Mouse (Mus musculus) adrenal gland, postnatal 25 days (tissue): Measurements from ENCODE around the gene Upk1b. TPM values are rescaled to one million over a fixed set of nuclear protein-coding genes. Genes with fewer than 3 reads are reported as not detected.
A peak's percentile ranks its signal among the peaks of the same experiment; 100 is the strongest.

Experiments used
- DNase-seq: peaks from one replicate; pipeline ENCODE4 v3.0.0; 2021; ENCODE audit warnings: mixed read lengths
- total RNA-seq: library from RNA; stranded (reverse); gene quantifications from 2 replicates; pipeline ENCODE4 v1.2.3, GENCODE M21; 2021

The Upk1b gene
- total RNA-seq, 1 experiment from 2014 or later, result 0.70 TPM

DNA sequence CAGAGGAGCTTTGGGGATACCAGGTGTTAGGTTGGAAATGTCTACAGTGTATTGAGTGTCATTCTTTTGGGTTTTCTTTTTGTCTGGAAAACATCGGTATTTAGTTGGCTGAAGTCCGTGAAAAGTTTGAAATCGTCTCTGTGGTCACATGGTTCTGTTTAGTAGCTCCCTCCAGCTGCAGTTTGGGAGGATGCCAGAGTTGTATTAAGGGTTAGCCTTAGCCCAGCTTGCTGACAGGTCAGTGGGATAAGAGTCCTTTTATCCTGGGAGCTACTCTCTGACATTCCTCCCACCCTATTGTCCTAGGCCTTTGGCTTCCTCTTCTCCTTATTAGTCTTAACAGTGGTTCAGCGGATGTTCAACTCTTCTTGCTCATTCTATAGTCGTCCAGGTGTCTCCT is 38.2 kb downstream of the Upk1b start:
- no peak for DNase-seq

DNA sequence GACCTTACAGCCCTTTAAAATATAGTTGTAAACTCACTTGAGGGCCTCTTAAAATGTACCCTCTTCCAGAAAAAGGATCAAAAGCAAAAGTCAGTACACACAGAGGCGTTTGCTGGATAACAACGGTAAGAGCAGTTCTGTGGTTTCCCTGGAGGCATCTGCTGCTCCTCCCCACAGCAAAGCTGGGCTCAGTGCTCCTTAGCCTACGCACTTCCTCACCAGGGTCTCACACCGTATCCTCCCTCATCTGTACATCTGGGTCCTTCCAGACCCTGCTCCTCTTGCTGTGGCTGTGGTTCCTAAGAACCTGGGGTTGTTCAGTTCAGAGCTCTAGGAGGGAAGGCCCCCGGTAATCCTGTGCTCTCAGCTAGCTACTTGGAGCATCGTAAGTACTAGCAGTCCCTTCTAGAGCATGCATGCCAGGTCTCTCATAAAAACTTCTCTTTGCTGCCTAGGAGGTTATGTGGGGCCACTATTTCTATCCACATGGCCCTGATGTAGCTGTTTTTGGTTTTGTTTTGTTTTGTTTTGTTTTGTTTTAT is 39.2 kb downstream of the Upk1b start:
- no peak for DNase-seq

DNA sequence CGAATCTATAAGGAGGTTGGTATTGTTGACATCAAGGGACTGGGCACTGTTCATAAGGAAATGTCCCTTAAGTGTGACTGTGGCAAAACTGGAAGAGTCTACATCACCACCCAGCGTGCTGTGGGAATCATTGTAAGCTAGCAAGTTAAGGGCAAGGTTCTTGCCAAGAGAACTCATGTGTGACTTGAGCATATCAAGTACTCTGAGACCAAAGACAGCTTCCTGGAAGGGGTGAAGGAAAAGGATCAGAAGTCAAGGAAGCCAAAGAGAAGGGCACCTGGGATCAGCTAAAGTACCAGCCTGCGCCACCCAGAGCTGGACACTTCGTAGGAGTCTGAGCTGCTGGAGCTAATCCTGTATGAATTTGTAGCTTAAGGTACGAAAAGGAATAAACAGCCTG is 39.9 kb downstream of the Upk1b start:
- no peak for DNase-seq

DNA sequence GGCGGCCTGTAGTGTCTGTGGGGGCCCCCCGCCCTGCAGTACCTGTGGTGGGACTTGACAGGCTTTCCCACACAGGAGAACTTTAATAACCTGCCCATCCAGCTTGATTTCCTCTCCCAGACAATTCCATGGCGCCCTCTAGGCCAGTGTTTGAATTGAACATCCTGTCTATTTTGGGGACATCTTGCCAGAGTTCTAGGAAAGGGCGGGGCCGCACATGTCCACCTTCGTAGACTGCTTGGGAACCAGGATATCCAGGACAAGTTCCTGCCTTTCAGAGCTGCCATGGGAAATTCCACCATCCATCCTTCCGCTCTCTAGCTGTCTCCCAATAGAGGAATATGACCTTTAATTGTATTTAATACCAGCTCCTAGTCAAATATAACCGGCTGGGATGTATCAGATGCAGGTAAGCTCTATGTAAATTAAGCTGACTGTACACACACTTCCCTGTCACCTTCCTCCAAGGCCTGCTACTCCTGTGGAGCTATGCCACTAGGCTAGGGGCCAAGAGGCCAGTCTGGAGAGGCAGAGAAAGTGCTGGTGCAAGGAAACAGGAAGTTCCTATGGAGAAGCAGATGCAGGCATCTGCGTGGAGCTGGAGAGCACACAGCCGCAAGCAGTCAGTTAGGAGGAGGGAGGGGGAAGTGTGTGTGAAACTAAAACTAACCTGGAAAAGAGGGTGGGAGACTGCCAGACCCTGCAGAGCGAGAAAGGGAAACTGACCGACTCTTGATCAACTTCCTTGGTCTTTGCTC is 41.8 kb downstream of the Upk1b start:
- no peak for DNase-seq

- no peak for DNase-seq
Observed at GRCm38 (mm10) chr16:38757626-38758025, 42.5 kb downstream of the Upk1b start.

DNA sequence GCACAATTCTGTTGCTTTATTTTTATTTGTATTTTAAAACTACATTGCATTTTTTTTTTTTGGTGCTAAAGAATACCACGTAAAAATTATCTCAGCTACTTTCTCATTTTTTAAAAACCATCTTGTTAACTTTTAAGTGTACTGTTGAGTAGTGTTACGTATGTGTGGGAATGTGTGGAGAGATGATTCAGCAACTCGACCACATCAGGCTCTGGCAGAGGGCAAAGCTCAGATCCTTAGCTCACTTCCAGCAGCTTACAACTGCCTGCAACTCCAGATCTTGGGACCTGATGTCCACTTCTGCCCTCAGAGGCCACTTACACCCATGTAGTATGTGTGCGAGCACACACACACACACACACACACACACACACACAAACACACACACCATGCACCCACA is 43.6 kb downstream of the Upk1b start:
- no peak for DNase-seq

GRCm38 (mm10) chr16:38756177-38756503 is 44.0 kb downstream of the Upk1b start:
- peak; percentile 42 for DNase-seq

GRCm38 (mm10) chr16:38755452-38756176 is 44.5 kb downstream of the Upk1b start:
- DNase-seq, result no peak

DNA sequence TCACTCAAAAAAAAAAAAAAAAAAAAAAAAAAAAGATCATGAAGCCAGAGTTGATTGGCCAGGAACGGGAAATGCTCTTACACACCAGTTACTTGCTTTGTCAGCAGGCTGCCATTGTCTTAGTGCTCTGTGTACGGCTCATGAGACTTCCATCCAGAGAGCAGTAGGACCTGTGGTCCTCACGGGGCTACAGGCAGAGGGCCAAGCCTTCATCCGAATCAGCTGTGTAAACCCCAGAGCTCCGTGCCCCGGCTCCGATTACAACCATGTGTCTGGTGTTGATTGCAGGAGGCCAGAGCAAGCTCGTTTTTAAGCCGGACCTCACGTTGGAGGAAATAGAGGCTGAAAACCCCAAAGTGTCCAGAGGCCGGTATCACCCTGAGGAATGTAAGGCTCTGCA is 46.5 kb downstream of the Upk1b start:
- no peak for DNase-seq

GRCm38 (mm10) chr16:38750803-38751202 is 49.3 kb downstream of the Upk1b start:
- DNase-seq, result no peak

DNA sequence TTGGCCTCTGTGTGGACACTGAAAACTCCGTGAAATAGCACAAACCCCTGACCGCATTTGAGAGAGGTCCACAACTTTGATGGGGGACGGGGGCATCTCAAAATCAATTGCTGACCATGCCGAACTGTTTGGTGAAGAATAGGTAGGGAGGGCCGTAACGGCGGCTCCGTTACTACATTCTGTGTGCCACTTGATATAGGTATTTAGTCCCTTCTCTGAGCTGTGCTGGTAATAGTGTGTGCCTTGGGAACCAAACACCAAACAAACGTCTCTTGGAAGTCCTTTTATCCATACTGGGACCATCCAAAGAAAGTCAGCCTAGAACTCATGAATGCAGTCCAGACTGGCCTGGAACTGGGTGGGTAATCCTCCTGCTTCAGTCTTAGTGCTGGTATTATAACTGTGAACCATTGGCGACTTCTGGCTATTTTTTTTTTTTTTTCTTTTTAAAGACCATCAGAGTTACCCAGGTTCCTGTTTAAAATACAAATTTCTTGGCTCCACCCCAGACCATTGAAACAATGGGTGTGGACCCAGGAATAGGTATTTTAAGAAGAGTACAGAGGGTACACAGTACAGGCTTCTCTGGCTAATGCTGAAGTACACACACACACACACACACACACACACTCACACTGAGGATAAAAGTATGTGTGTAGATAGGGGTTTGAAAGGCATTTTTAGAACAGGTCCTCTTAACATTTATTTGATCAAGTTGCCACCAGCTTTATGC is 56.0 kb downstream of the Upk1b start:
- no peak for DNase-seq

DNA sequence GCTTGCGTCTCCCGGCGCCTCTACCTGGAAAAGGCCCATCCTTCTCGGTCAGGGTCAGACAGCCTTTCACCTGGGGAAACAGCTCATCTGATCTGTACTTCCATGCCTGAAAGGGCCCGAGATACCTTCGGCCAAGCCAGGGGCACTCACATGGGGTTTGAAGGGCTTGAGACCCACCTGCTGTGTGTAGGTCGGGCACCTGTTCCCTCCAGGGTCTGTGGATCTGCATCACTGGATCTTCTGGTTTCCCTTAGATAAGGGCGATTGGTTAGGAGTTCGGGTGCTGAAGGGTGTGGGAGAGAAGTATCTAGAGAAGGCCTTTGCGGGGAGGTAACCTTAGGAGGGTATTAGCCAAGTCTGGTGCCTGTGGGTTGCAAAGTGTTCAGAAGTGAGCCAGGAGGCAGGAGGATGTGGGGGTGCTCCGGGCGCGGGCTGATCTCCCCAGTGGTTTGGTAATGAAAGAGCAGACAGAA is 57.4 kb downstream of the Upk1b start:
- peak; percentile 14 for DNase-seq

DNA sequence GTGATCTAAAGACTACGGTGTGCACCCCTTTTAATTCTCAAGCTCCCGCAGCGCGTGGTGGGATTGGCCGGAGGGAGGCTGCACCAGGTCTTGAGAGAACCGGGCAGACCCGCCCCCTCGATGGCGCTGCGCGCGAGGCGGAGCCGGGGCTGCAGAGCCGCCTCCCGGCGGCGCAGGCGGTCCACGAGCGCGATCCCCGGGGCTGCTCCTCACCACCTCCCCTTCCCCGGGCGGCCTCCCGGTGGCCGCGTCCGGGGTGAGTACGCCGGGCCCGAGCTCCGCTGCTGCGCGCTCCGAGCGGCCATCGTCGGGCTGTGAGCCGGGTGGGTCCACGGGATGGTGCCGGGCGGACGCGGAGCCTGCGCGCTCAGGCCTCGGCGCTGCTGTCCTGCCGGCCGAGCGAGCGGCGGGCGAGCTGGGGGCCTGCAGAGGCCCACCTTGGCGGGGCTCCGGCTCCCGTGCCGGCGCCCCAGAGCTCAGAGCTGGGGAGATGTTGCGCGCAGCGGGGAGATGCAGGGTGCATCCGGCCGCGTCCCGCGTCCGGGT is 57.9 kb downstream of the Upk1b start, which contains the start of gene B4galt4:
Gene B4galt4, plus strand, starts transcription at position 152 of the 546 bp plus-strand sequence.
- peak; percentile 90 for DNase-seq

DNA sequence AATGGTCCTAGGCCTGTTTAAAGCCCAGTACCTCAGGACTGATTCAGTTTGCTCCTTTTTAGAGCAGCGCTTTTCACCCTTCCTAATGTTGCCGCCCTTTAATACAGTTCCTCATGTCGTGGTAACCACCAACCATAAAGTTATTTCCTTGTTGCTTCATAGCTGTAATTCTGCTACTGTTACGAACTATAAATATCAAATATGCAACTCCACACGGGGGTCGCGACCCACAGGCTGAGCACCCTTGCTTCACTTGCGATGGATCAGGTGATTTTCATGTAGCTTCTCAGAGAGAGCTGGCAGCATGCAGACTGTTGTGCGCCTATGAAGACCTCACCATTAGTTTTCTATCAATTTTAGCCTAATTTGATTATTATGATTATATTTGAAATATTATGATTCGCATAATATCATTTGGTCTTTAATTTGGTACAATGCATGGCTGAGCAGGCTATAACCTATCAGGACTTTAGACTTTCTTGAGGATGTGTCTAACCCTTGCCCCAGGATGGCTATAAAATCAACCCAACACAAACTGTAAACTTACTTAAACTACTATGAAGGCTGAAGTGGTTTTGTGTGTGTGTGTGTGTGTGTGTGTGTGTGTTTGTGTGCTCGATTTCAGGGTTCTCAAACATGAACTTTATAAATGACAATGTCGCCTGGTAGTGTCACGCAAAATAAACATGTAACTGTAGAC is 58.8 kb downstream of the Upk1b start:
- DNase-seq, result no peak

- DNase-seq, result no peak
Observed at GRCm38 (mm10) chr16:38730921-38731320, 69.2 kb downstream of the Upk1b start.

DNA sequence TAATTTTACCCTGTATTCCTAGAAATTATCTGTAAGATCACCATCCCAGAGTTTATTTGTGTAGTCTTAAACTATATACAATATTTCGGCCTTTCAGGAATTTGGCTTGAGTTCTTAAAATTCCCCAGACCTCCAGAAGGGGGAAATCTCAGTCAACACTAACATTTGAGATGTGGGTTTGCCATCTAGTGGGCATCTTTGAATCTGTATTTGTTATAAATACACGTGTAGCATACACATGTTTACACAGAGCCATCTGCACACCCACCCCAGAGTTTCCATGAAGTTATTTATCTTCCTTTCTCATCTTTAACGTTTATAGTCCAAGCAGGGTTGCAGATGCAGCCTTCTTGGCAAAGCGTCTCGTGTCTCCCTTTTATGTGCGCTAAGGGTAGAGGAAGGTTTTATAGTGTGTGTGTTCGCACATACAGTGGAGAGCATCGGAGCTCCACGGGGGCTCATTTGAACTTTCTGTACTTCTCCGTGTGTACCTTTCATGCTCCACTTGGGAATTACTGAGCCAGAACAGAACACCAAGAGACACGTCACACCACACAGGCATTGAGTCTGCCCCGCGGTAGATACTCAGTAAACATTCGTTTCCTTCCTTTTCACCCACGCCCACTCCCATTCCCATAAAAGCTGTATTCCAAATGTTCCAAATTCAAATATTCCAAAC is 70.4 kb downstream of the Upk1b start:
- no peak for DNase-seq

- no peak for DNase-seq
Observed at GRCm38 (mm10) chr16:38729139-38729538, 71.0 kb downstream of the Upk1b start.

DNA sequence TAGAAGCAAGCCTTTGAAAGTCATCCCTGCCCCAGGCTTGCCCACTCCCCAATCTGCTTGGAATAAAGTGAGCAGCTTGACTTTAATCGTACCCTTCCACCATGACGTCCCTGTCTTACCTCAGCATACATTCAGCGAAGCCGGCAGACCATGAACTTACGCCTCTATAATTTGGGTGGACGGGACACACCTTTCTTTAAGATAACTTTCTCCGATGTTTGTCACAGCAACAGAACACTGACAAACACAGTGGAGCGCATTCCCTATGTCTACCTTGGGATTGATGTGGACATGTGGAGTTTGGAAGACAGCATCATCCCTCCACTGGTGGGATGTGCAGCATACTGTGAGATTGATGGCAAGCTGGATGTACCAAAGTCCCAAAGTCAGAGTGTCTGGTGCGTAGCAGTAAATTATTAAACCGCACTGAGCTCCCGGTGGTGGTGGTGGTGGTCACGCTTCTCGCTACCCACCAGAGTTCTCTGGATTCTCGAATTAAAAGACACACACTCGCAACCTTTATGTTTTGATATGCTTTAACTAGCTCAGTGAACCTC is 71.5 kb downstream of the Upk1b start:
- DNase-seq, result no peak

- DNase-seq, result no peak
Observed at GRCm38 (mm10) chr16:38724974-38725373, 75.2 kb downstream of the Upk1b start.

DNA sequence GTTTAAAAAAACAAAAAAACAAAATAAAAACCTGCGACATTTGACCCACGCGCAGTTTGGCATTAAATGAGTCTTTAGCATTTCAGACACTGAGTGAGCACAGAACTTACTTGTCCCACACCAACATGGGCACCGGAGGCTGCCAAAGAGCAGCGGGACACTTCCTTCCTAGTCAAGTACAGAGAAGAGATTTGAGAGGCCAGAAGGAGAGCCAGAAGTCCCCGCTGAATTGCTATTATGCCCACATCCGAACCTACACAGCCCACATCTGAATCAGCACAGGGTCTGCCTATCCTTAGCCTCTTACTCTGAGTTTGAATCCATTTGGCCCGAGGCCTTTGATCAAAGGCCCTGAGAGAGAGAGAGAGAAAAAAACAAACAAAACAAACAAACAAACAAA is 75.9 kb downstream of the Upk1b start:
- DNase-seq, result no peak
